Mouse (Mus musculus) limb, embryonic 13.5 days (tissue): Measurements from ENCODE around the gene Ift20. TPM values are rescaled to one million over a fixed set of nuclear protein-coding genes. Genes with fewer than 3 reads are reported as not detected.
"Not testable (repeated sequence)": the region's sequence is repeated elsewhere in the genome, so short reads cannot be mapped to it uniquely, and the experiment has no call there.

Experiments
- ATAC-seq: fragments of 200-750 bp; cut with Nextera tagmentation; 2 replicates; pipeline ENCODE4 v1.8.0; 2017; ENCODE audit warnings: low read depth, moderate number of reproducible peaks, moderate TSS enrichment; ENCODE audit not compliant: low FRiP score
- H3K27ac ChIP-seq: fragments of 300-500 bp; sonication (generic); 2 replicates; pipeline ENCODE4 v1.5.1; 2015; ENCODE audit warnings: inconsistent platforms, mild to moderate bottlenecking, moderate library complexity
- H3K27me3 ChIP-seq: fragments of 300-500 bp; sonication (generic); 2 replicates; pipeline ENCODE4 v1.6.1; 2015; ENCODE audit warnings: mild to moderate bottlenecking, inconsistent platforms
- H3K36me3 ChIP-seq: fragments of 300-500 bp; sonication (generic); 2 replicates; pipeline ENCODE4 v1.6.1; 2015; ENCODE audit warnings: inconsistent platforms, mild to moderate bottlenecking, moderate library complexity
- H3K4me1 ChIP-seq: fragments of 300-500 bp; sonication (generic); 2 replicates; pipeline ENCODE4 v1.6.1; 2015; ENCODE audit warnings: inconsistent platforms
- H3K4me2 ChIP-seq: fragments of 300-500 bp; sonication (generic); replicated peaks from 2 replicates; pipeline ENCODE4 v1.6.1; 2015; ENCODE audit warnings: inconsistent platforms, mild to moderate bottlenecking, moderate library complexity
- H3K4me3 ChIP-seq: fragments of 300-500 bp; sonication (generic); 2 replicates; pipeline ENCODE4 v1.5.1; 2015; ENCODE audit warnings: moderate library complexity, mild to moderate bottlenecking, inconsistent platforms
- H3K9ac ChIP-seq: fragments of 300-500 bp; sonication (generic); 2 replicates; pipeline ENCODE4 v1.6.1; 2015; ENCODE audit warnings: mild to moderate bottlenecking, inconsistent platforms
- H3K9me3 ChIP-seq: fragments of 300-500 bp; sonication (generic); 2 replicates; pipeline ENCODE4 v1.6.1; 2016; ENCODE audit warnings: inconsistent platforms
- WGBS: fragments of 180-500 bp; shearing (Covaris S2); methylation state at CpG from one replicate; pipeline ENCODE4 v1.1.7; 2015; 5-methylcytosine and 5-hydroxymethylcytosine counted together
- polyA plus RNA-seq: library from polyadenylated mRNA; unstranded; fragments of >200 nt; fragmentation: Nextera tagmentation; extraction: Ambion mirVana; gene quantifications from 2 replicates; pipeline ENCODE4 v1.2.1, GENCODE M21; 2015

The Ift20 gene
- polyA plus RNA-seq, 1 experiment from 2014 or later, result 168 TPM

- H3K4me1 ChIP-seq, H3K4me2 ChIP-seq, H3K9me3 ChIP-seq, H3K4me3 ChIP-seq, H3K27ac ChIP-seq, ATAC-seq, H3K27me3 ChIP-seq, H3K9ac ChIP-seq: not testable (repeated sequence)
- H3K36me3 ChIP-seq, result peaks cover 78% of the 10 kb centered on the region
- WGBS, result 89% methylated on average over 4 of the region's 4 CpGs
These were observed 37.9 kb downstream of the Ift20 start for GRCm38 (mm10) chr11:78574031-78574430.

GRCm38 (mm10) chr11:78574536-78574935, 38.4 kb downstream of the Ift20 start:
- Histone ChIP-seq H3K4me2 (no peak overlapping the region), H3K9ac (no peak overlapping the region), H3K4me3 (no peak overlapping the region), H3K36me3 (peaks cover 77% of the 10 kb centered on the region), H3K9me3 (no peaks in the 10 kb centered on the region), H3K27me3 (no peaks in the 10 kb centered on the region), H3K4me1 (no peaks in the 10 kb centered on the region), H3K27ac (no peak overlapping the region)
- 76% methylated on average over 3 of the region's 3 CpGs for WGBS
- no peak for ATAC-seq

- Histone ChIP-seq H3K27me3 (no peaks in the 10 kb centered on the region), H3K4me3 (no peak overlapping the region), H3K27ac (no peak overlapping the region), H3K9me3 (no peaks in the 10 kb centered on the region), H3K4me1 (no peaks in the 10 kb centered on the region), H3K4me2 (no peak overlapping the region), H3K9ac (no peak overlapping the region), H3K36me3 (peaks cover 77% of the 10 kb centered on the region)
- ATAC-seq, result no peak
- WGBS, result 30% methylated on average over 2 of the region's 2 CpGs
These were observed 38.8 kb downstream of the Ift20 start for GRCm38 (mm10) chr11:78574975-78575374.

GRCm38 (mm10) chr11:78582848-78583247, 46.7 kb downstream of the Ift20 start:
- peaks cover 68% of the 10 kb centered on the region for H3K36me3 ChIP-seq
- ATAC-seq, result no peak
- WGBS, result 89% methylated on average over 6 of the region's 6 CpGs
- H3K9me3 ChIP-seq, result no peaks in the 10 kb centered on the region
- no peak overlapping the region for H3K4me3 ChIP-seq
- no peak overlapping the region for H3K4me2 ChIP-seq
- no peak overlapping the region for H3K27ac ChIP-seq
- no peak overlapping the region for H3K9ac ChIP-seq
- H3K4me1 ChIP-seq, result no peaks in the 10 kb centered on the region
- no peaks in the 10 kb centered on the region for H3K27me3 ChIP-seq

GRCm38 (mm10) chr11:78586099-78586498, 49.9 kb downstream of the Ift20 start:
- H3K36me3 ChIP-seq, result peaks cover 52% of the 10 kb centered on the region

GRCm38 (mm10) chr11:78587677-78588076, 51.5 kb downstream of the Ift20 start:
- not testable (repeated sequence) for H3K9me3 ChIP-seq, H3K27ac ChIP-seq, H3K27me3 ChIP-seq, H3K4me2 ChIP-seq, H3K4me1 ChIP-seq, H3K9ac ChIP-seq, H3K4me3 ChIP-seq, ATAC-seq
- H3K36me3 ChIP-seq, result peaks cover 42% of the 10 kb centered on the region
- 89% methylated on average over 1 of the region's 1 CpGs for WGBS

More at GRCm38 (mm10) chr11:78586099-78586498, 49.9 kb downstream of the Ift20 start:
- Histone ChIP-seq H3K27me3 (no peaks in the 10 kb centered on the region), H3K4me1 (no peaks in the 10 kb centered on the region), H3K4me2 (no peak overlapping the region), H3K4me3 (no peak overlapping the region), H3K9ac (no peak overlapping the region), H3K27ac (no peak overlapping the region), H3K9me3 (no peaks in the 10 kb centered on the region)
- no peak for ATAC-seq

Other genes starting within 250 kb of the Ift20 start
- 0.11 and 0.56 TPM in 2 replicates for gene BC030499, start 245.5 kb upstream of the Ift20 start, polyA plus RNA-seq
- 39.6 and 45.8 TPM in 2 replicates for gene Spag5, start 234.8 kb upstream of the Ift20 start, polyA plus RNA-seq
- gene Aldoc, start 213.4 kb upstream of the Ift20 start, polyA plus RNA-seq, result 6.5 and 6.6 TPM in 2 replicates
- 88.5 and 88.9 TPM in 2 replicates for gene Pigs, start 207.9 kb upstream of the Ift20 start, polyA plus RNA-seq
- 70.1 and 74.7 TPM in 2 replicates for gene Unc119, start 192.9 kb upstream of the Ift20 start, polyA plus RNA-seq
- gene Foxn1, start 149.8 kb upstream of the Ift20 start, polyA plus RNA-seq, result 0.24 and 0.48 TPM in 2 replicates
- gene Slc13a2, start 114.1 kb upstream of the Ift20 start, polyA plus RNA-seq, result not detected in 2 replicates
- 17.1 TPM in 2 replicates for gene Slc46a1, start 70.7 kb upstream of the Ift20 start, polyA plus RNA-seq
- gene Sarm1, start 38.6 kb upstream of the Ift20 start, polyA plus RNA-seq, result 2.4 and 2.6 TPM in 2 replicates
- gene Vtn, start 37.3 kb upstream of the Ift20 start, polyA plus RNA-seq, result 0.39 and 1.8 TPM in 2 replicates
- not detected in 2 replicates for gene Sebox, start 32.9 kb upstream of the Ift20 start, polyA plus RNA-seq
- gene Tmem199, start 24.2 kb upstream of the Ift20 start, polyA plus RNA-seq, result 45.9 and 48.7 TPM in 2 replicates
- 182 and 186 TPM in 2 replicates for gene Poldip2, start 24.2 kb upstream of the Ift20 start, polyA plus RNA-seq
- gene Tnfaip1, start within 50 bp of the Ift20 start, polyA plus RNA-seq, result 81.4 and 84.8 TPM in 2 replicates
- 74.1 and 75.2 TPM in 2 replicates for gene Tmem97, start 14.4 kb downstream of the Ift20 start, polyA plus RNA-seq
- gene Nlk, start 161.0 kb downstream of the Ift20 start, polyA plus RNA-seq, result 11.1 and 12.2 TPM in 2 replicates
- gene Ccnq, start 215.4 kb downstream of the Ift20 start, polyA plus RNA-seq, result 41.0 and 45.2 TPM in 2 replicates